Mouse (Mus musculus) embryonic facial prominence, embryonic 14.5 days (tissue): Measurements from ENCODE around the gene Foxl1. TPM values are rescaled to one million over a fixed set of nuclear protein-coding genes. Genes with fewer than 3 reads are reported as not detected.
A peak's percentile ranks its signal among the peaks of the same experiment; 100 is the strongest.

Source experiments
- ATAC-seq: fragments of 200-750 bp; cut with Nextera tagmentation; 2 replicates; pipeline ENCODE4 v1.8.0; 2017; ENCODE audit warnings: low read depth, moderate number of reproducible peaks, moderate TSS enrichment
- DNase-seq: peaks from one replicate; pipeline ENCODE4 v3.0.0-alpha.2; 2015; ENCODE audit warnings: low spot score
- H3K27ac ChIP-seq: fragments of 300-500 bp; sonication (generic); replicated peaks from 2 replicates; pipeline ENCODE4 v1.5.1; 2014; ENCODE audit warnings: low read depth, mild to moderate bottlenecking, low read length, moderate library complexity
- H3K27me3 ChIP-seq: fragments of 300-500 bp; sonication (generic); replicated peaks from 2 replicates; pipeline ENCODE4 v1.6.1; 2014; ENCODE audit warnings: low read length; ENCODE audit not compliant: control insufficient read depth, insufficient read depth
- H3K36me3 ChIP-seq: fragments of 300-500 bp; sonication (generic); 2 replicates; pipeline ENCODE4 v1.6.1; 2014; ENCODE audit warnings: low read length, mixed read lengths; ENCODE audit not compliant: control insufficient read depth, insufficient read depth
- H3K4me1 ChIP-seq: fragments of 300-500 bp; sonication (generic); 2 replicates; pipeline ENCODE4 v1.6.1; 2014; ENCODE audit warnings: antibody characterized with exemption, low read length; ENCODE audit not compliant: control insufficient read depth, insufficient read depth
- H3K4me2 ChIP-seq: fragments of 300-500 bp; sonication (generic); 2 replicates; pipeline ENCODE4 v1.6.1; 2014; ENCODE audit warnings: low read depth, mild to moderate bottlenecking, low read length, moderate library complexity, mixed read lengths
- H3K4me3 ChIP-seq: fragments of 300-500 bp; sonication (generic); 2 replicates; pipeline ENCODE4 v1.5.1; 2014; ENCODE audit warnings: low read depth, mild to moderate bottlenecking, low read length
- H3K9ac ChIP-seq: fragments of 300-500 bp; sonication (generic); 2 replicates; pipeline ENCODE4 v1.6.1; 2014; ENCODE audit warnings: low read depth, mild to moderate bottlenecking, low read length, moderate library complexity, mixed read lengths
- H3K9me3 ChIP-seq: fragments of 300-500 bp; sonication (generic); 2 replicates; pipeline ENCODE4 v1.6.1; 2016; ENCODE audit warnings: low read length; ENCODE audit not compliant: control insufficient read depth
- WGBS: fragments of 180-500 bp; shearing (Covaris S2); extraction: QIAGEN DNeasy Blood & Tissue Kit; methylation state at CpG from one replicate; pipeline ENCODE4 v1.1.7; 2014; 5-methylcytosine and 5-hydroxymethylcytosine counted together
- microRNA-seq: library from miRNA; unstranded; fragments of <30 nt; microRNA quantifications from one replicate; pipeline ENCODE4, GENCODE M21; 2016; ENCODE audit warnings: borderline number of aligned reads
- polyA plus RNA-seq: library from polyadenylated mRNA; unstranded; fragments of >200 nt; fragmentation: Nextera tagmentation; extraction: Ambion mirVana; gene quantifications from 2 replicates; pipeline ENCODE4 v1.2.1, GENCODE M21; 2014

The Foxl1 gene
- polyA plus RNA-seq, 1 experiment from 2014 or later, result 0.32 TPM

DNA sequence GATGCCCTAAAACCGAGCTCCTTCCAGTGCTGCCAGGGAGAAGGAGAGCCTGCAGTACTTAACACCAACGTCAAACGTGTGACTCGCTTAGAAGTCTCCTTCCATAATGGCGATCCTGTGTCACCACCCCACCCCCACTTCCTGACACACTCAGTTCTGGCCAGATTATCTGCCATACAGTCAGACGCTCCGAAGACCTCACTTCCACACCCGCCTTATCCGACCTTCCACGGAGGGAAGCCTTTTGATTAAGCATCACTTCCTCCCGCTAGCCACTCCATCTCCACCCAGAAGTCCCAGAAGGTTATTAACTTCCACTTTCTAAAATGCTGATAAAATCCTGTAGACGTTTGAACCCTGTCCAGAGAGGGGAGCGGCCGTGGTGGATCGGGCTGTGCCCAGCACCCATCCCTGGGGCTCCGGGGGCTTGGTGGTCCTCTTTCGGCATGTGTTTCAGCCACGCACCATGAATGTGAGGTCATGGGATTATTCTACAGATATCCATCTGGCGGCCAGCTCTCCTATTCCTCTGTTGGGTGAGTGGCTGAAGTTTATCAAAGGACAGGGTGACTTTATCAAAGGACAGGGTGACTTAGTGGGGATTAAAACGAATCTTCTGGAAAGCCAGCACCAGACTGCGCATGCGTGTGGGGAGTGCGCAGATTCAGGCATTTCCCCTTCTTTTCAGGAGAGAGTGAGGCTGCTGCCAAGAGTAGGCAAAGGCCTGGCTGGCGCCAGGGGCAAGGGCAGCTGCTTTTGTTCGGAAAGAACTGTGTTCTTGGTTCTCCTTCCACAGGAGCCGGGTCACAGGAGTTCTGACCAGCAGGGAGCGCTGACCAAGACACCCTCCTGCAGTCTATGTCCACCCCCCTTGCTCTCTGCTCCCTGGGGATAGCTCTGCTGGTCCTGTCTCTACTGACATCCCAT is 43.1 kb downstream of the Foxl1 start:
- DNase-seq, result peak; percentile 14
- no peak overlapping the region for H3K27ac ChIP-seq

DNA sequence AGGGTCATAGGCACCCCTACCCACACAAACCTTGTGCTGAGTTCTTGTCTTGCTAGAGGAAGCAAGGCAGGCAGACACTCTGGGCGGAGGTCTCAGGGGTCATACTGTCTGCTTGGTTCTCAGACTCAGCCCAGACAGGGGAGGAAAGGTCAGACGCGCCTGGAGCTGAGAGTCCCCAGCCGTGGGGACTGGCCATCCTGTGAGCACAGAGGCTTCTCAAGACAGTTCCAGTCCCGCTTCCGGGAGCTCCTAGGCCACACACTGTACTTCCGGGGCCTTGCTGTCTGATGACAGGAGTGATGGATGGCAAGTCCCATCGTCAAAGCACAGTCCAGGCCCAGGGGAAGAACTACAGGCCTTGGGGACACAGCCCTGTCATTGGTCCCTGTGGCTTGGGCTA is 44.8 kb downstream of the Foxl1 start:
- no peak for DNase-seq
- Histone ChIP-seq H3K27me3 (no peaks in the 10 kb centered on the region), H3K9ac (no peak overlapping the region), H3K9me3 (no peaks in the 10 kb centered on the region), H3K4me2 (no peak overlapping the region), H3K27ac (no peak overlapping the region), H3K36me3 (no peaks in the 10 kb centered on the region), H3K4me3 (no peak overlapping the region), H3K4me1 (peaks cover 24% of the 10 kb centered on the region)
- 79% methylated on average over 8 of the region's 8 CpGs for WGBS
- ATAC-seq, result no peak

More for the DNA sequence above, 43.1 kb downstream of the Foxl1 start:
- Histone ChIP-seq H3K4me2 (no peak overlapping the region; the same call in 1 of the 2 replicates), H3K36me3 (no peaks in the 10 kb centered on the region), H3K27me3 (no peaks in the 10 kb centered on the region), H3K9ac (no peak overlapping the region), H3K4me1 (peaks cover 24% of the 10 kb centered on the region), H3K4me3 (no peak overlapping the region), H3K9me3 (no peaks in the 10 kb centered on the region)
- WGBS, result 49% methylated on average over 27 of the region's 27 CpGs
- no peak for ATAC-seq

DNA sequence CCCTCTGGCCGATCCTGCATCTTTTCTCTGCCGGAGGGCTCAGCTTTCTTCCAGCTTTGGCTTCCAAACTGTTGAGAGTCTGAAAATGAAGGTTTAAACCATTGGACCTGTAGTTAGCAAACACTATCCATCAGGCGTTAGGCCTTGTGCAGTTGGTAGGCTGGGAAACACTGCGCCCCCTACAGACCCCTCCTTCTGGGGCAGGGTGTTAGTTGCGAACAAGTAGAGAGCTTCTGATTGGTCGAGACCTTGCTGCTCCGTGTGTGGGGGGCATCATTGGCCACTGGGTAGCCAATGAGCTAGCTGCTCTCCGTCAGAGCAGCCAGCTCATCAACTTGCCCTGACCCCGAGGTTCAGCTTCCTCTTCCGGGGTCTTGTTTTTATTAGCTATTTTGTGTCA is 46.4 kb downstream of the Foxl1 start:
- H3K4me3 ChIP-seq, result peak overlapping the region; percentile 10; the same call in 1 of the 2 replicates
- WGBS, result 46% methylated on average over 10 of the region's 10 CpGs
- H3K9ac ChIP-seq, result no peak overlapping the region
- ATAC-seq (peak; percentile 47; the same call in 1 of the 2 replicates), DNase-seq (peak; percentile 58)
- no peaks in the 10 kb centered on the region for H3K9me3 ChIP-seq
- peak overlapping the region; percentile 48; the same call in 1 of the 2 replicates for H3K27ac ChIP-seq
- H3K4me1 ChIP-seq, result peaks cover 24% of the 10 kb centered on the region
- no peaks in the 10 kb centered on the region for H3K27me3 ChIP-seq
- H3K36me3 ChIP-seq, result no peaks in the 10 kb centered on the region
- peak overlapping the region; percentile 41 for H3K4me2 ChIP-seq

DNA sequence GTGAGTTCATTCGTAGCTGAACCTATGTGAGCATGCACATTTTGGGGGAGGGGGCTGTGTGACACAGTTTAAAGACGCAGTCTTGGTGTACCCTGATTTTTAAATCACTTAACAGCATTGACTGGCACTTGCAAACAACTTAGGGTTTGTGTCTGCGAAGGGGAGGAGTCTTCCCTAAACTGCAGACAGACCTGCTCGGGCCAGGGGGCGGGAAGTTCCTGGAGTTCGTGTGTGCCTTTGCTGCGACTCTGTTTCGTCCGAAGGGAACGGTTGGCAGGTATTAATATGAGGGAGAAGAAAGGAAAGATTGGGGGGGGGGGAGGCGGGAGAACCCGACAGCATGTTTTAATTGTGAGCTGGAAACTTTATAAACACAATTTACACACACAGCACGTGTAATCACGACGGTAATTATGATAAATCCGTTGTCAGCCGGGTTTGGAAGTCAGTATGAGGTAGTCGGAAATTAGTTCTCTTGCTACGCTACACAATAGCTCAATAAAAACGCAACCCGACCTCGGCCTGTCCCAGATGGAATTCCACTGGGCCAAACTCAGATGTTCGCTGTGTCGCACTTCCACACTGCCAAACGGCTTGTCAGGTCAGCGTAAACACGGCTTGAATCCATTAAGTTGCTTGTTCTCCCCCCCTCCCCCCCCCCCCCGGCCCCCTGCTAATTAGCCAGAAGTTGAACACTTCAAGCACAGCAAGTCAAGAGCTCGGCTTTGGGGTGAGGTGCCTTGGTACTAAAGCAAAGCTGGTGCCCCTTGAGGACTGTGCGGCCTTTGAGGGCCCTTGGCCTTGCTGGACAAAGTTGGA is 47.2 kb downstream of the Foxl1 start:
- 16% methylated on average over 28 of the region's 30 CpGs for WGBS
- peak overlapping the region; percentile 10 for H3K4me3 ChIP-seq

DNA sequence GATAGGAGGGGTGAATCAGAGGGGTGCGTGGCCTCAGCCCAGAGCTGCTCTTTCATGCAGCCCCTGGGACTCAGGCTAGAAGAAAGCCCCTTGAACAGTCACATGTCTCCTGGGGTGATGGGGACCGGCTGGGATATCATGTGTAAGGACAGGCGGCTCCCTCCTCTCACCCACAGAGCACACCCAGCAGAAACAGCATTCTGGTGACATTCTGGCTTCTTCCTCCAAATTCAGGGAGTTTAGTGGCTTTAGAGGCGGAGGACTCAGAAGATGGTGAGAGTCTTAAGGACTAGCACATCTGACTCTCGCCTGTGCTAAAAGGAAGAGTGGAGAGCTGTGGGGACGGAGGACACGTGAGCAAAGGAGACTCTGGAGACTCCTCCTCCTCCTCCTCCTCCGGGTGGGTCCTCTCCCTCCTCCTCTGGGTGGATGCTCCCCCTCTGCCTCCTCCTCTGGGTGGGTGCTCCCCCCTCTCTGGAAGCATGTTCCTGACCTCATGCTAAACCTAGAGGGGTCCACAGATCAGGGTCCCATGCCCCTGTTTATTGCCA is 47.9 kb downstream of the Foxl1 start:
- Histone ChIP-seq H3K4me3 (no peak overlapping the region), H3K27me3 (no peaks in the 10 kb centered on the region), H3K9ac (no peak overlapping the region), H3K27ac (peak overlapping the region; percentile 6; the same call in 1 of the 2 replicates), H3K36me3 (no peaks in the 10 kb centered on the region), H3K4me1 (peaks cover 19% of the 10 kb centered on the region), H3K9me3 (no peaks in the 10 kb centered on the region), H3K4me2 (0 out of 2 replicates have a peak overlapping the region, but pooled peaks have one; percentile 41)
- WGBS, result 56% methylated on average over 8 of the region's 8 CpGs
- ATAC-seq (no peak), DNase-seq (no peak)

More for the DNA sequence above, 47.2 kb downstream of the Foxl1 start:
- 0 out of 2 replicates have a peak, but pooled peaks have one; percentile 31 for ATAC-seq
- no peaks in the 10 kb centered on the region for H3K9me3 ChIP-seq
- no peaks in the 10 kb centered on the region for H3K36me3 ChIP-seq
- peak overlapping the region; percentile 41 for H3K4me2 ChIP-seq
- no peaks in the 10 kb centered on the region for H3K27me3 ChIP-seq
- H3K9ac ChIP-seq, result peak overlapping the region; percentile 34; the same call in 1 of the 2 replicates
- no peak overlapping the region; the same call in none of the 2 replicates for H3K27ac ChIP-seq
- DNase-seq, result peak; percentile 52
- peaks cover 22% of the 10 kb centered on the region for H3K4me1 ChIP-seq

DNA sequence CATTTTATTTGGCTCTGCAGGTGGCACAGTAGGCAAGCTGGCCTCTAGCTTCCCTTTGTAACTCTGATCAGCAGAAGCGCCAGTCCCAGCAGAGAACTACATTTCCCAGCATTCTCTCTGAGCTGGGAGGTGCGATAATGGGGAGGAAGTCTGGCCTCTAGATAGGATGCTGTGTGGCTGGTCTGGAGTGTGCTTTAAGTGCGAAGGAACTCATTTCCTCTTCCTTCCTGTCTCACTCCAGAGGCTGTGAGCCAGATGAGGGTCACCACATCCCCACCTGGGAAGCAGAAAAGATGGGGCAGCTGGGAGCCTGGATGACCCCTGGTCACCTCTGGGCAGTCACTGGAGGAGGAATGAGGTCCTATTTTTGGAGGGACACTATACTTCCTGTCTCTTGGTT is 48.6 kb downstream of the Foxl1 start:
- ATAC-seq, result no peak
- H3K4me2 ChIP-seq, result no peak overlapping the region
- no peaks in the 10 kb centered on the region for H3K9me3 ChIP-seq
- no peaks in the 10 kb centered on the region for H3K36me3 ChIP-seq
- no peak overlapping the region for H3K4me3 ChIP-seq
- H3K27ac ChIP-seq, result no peak overlapping the region
- no peak overlapping the region for H3K9ac ChIP-seq
- H3K27me3 ChIP-seq, result no peaks in the 10 kb centered on the region
- WGBS, result 35% methylated on average over 3 of the region's 3 CpGs
- H3K4me1 ChIP-seq, result peaks cover 23% of the 10 kb centered on the region
- no peak for DNase-seq

Small RNAs within 50 kb of the gene (microRNA-seq; reads per million reads assigned to microRNA genes)
- not detected for gene Gm27530

Other genes with a start within 250 kb of the Foxl1 start
- 7.0 and 7.6 TPM in 2 replicates for gene Foxf1, start 43.6 kb upstream of the Foxl1 start, polyA plus RNA-seq
- gene Mthfsd, start 19.5 kb upstream of the Foxl1 start, polyA plus RNA-seq, result 46.1 and 56.7 TPM in 2 replicates
- 7.4 and 9.4 TPM in 2 replicates for gene Foxc2, start 11.8 kb upstream of the Foxl1 start, polyA plus RNA-seq